Mouse (Mus musculus) MN1 (cell line): ENCODE measurements around the gene Numa1.
"Not testable (repeated sequence)": the region's sequence is repeated elsewhere in the genome, so short reads cannot be mapped to it uniquely, and the experiment has no call there.

Experiments used
- DNase-seq: peaks from one replicate; pipeline ENCODE4 v3.0.0-alpha.2; 2016; ENCODE audit warnings: low spot score

Gene Numa1

GRCm38 (mm10) chr7:102048524-102048923 is 114.6 kb downstream of the Numa1 start:
- DNase-seq = not testable (repeated sequence)

- no peak for DNase-seq
These were observed 127.4 kb downstream of the Numa1 start for GRCm38 (mm10) chr7:102061353-102061752.

GRCm38 (mm10) chr7:102062203-102062602 is 128.3 kb downstream of the Numa1 start:
- no peak for DNase-seq

GRCm38 (mm10) chr7:102063891-102064290 is 130.0 kb downstream of the Numa1 start:
- no peak for DNase-seq
